Mouse (Mus musculus): ENCODE measurements around the gene Clrn3. TPM values are rescaled to one million over a fixed set of nuclear protein-coding genes. Genes with fewer than 3 reads are reported as not detected.

The Clrn3 gene
- total and polyA plus RNA-seq, 3 experiments: not detected

DNA sequence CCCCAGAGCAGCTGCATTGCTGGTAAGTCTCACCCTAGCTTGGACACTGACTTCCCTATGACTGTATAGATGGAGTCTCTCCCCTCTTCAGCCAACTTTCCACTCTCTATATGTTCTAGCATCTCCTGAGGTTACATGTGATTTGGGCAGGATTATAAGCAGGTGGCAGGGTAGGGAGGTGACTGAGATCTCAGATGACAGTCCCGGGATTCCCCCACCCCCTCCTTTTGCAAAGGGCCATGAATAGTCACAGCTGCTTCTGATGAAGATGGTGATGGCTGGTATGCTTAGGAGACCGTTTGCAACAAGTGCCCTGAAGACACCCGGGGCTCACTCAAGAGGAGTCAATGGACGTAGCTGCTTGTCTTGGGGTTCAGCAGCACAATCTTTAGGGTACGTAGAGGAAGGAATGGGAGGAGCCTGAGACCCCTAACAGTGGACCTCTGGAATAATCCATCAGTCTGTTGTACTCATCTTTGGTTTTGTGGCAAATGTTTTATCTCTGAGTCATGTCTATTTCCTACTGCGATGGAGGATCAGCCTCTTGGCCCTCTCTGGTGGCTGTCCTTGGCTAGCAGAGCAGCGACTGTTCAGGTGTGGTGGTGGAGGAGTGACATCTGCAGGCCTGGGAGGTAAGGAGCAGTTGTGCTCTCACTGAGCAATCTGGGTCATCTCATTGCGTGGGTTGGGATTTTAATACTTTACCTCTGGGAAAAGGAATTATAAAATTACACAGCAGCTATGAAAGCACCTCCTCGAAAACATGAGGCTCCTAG, 38.5 kb downstream of the Clrn3 start:
- Histone ChIP-seq H3K9ac (ENCODE audit: insufficient read depth, low read depth) (no peak overlapping the region), H3K36me3 (replicated peaks in 1 of 2; ENCODE audit: control insufficient read depth in 1 of 2, insufficient read depth in 1 of 2, low read length in 1 of 2) (no peaks in the 10 kb centered on the region), H3K9me3 (replicated peaks; ENCODE audit: low read length) (peaks cover 8% of the 10 kb centered on the region), H3K4me1 (ENCODE audit: control insufficient read depth in 1 of 2, insufficient read depth in 2 of 2) (peaks cover 11 to 37% of the 10 kb centered on the region in 2 experiments), H3K4me3 (replicated peaks in 1 of 3; ENCODE audit: low read depth in 2 of 3, low read length in 2 of 3, poor library complexity in 1 of 3) (no peak overlapping the region), H3K27ac (ENCODE audit: insufficient read depth, low read depth) (no peak overlapping the region; the same call in 1 of the 2 replicates), H3K4me2 (ENCODE audit: insufficient read depth, low read depth, poor library complexity, severe bottlenecking) (peak overlapping the region; percentile 4; the same call in 1 of the 2 replicates), H3K27me3 (replicated peaks) (no peaks in the 10 kb centered on the region), H3K79me2 (replicated peaks; ENCODE audit: control insufficient read depth, extremely low read depth, insufficient read depth, poor library complexity, severe bottlenecking) (no peaks in the 10 kb centered on the region)
- peak; percentile 72 for DNase-seq (ENCODE audit: extremely low read depth)
- in situ Hi-C loops (cut with MboI; ENCODE audit: low pct_ligation_motif_present, low pct_unique_long_range_greater_than_20kb, low sequenced_read_pairs): loop anchor here (5.0 to 25.0 kb wide), 5 partner anchors 88 to 1628 kb away; no protein-coding TSS in a partner anchor
- TF ChIP-seq USF2 (conservative IDR thresholded peaks at IDR 0.05; ENCODE audit: low read depth, low read length): no peak
- TF ChIP-seq JUND (conservative IDR thresholded peaks at IDR 0.05; ENCODE audit: low read depth, low read length): no peak
- no peak for TF ChIP-seq POLR2AphosphoS2 (IDR thresholded peaks at IDR 0.05; ENCODE audit: low read depth, low read length)
- no peak for TF ChIP-seq MXI1 (IDR thresholded peaks at IDR 0.05; ENCODE audit: low read depth, low read length)
- no peak for TF ChIP-seq ZC3H11A (IDR thresholded peaks at IDR 0.05; ENCODE audit: low read depth, low read length)
- TF ChIP-seq TBP (conservative IDR thresholded peaks at IDR 0.05; ENCODE audit: low read depth, low read length): no peak
- TF ChIP-seq NELFE (IDR thresholded peaks at IDR 0.05; ENCODE audit: low read depth, low read length): no peak
- TF ChIP-seq UBTF (IDR thresholded peaks at IDR 0.05; ENCODE audit: low read depth, low read length): no peak
- TF ChIP-seq EP300 (IDR thresholded peaks at IDR 0.05; ENCODE audit: low read length): no peak; the same call in 1 of the 2 replicates
- TF ChIP-seq PAX5 (IDR thresholded peaks at IDR 0.05; ENCODE audit: low read length): no peak
- TF ChIP-seq POLR2A (IDR thresholded peaks at IDR 0.05; ENCODE audit: low read depth, low read length): no peak
- peak; percentile 30 for TF ChIP-seq RAD21 (IDR thresholded peaks at IDR 0.05; ENCODE audit: low read depth, low read length)
- peak; percentile 64 for TF ChIP-seq TCF12 (IDR thresholded peaks at IDR 0.05; ENCODE audit: low read depth, low read length)
- TF ChIP-seq E2F4 (IDR thresholded peaks at IDR 0.05; ENCODE audit: insufficient replicate concordance, low read depth, low read length): no peak
- no peak for TF ChIP-seq MEF2A (IDR thresholded peaks at IDR 0.05; ENCODE audit: borderline replicate concordance, low read depth, low read length)
- TF ChIP-seq KAT2A (IDR thresholded peaks at IDR 0.05; ENCODE audit: insufficient replicate concordance, low read length): no peak
- no peak for TF ChIP-seq ZKSCAN1 (IDR thresholded peaks at IDR 0.05; ENCODE audit: borderline replicate concordance, low read depth, low read length)
- TF ChIP-seq MAX (IDR thresholded peaks at IDR 0.05; ENCODE audit: low read length): 0 out of 2 replicates have a peak, but pooled peaks have one; percentile 16
- no peak for TF ChIP-seq IRF4 (IDR thresholded peaks at IDR 0.05; ENCODE audit: low read depth, low read length)
- no peak for TF ChIP-seq JUN (IDR thresholded peaks at IDR 0.05; ENCODE audit: insufficient read depth, low read depth, low read length)
- TF ChIP-seq MAFK (IDR thresholded peaks at IDR 0.05; ENCODE audit: insufficient replicate concordance, low read length): no peak
- peak; percentile 19 for TF ChIP-seq SMC3 (IDR thresholded peaks at IDR 0.05; ENCODE audit: low read depth, low read length)
- TF ChIP-seq GABPA (IDR thresholded peaks at IDR 0.05; ENCODE audit: insufficient replicate concordance, low read depth, low read length): no peak
- no peak for TF ChIP-seq ZMIZ1 (IDR thresholded peaks at IDR 0.05; ENCODE audit: low read depth, low read length)
- 0 out of 2 replicates have a peak, but pooled peaks have one; percentile 1 for TF ChIP-seq MAZ (IDR thresholded peaks at IDR 0.05; ENCODE audit: low read depth, low read length)
- TF ChIP-seq USF1 (IDR thresholded peaks at IDR 0.05; ENCODE audit: low read depth, low read length): no peak
- no peak for TF ChIP-seq SIN3A (IDR thresholded peaks at IDR 0.05; ENCODE audit: low read length)
- no peak for TF ChIP-seq NRF1 (IDR thresholded peaks at IDR 0.05; ENCODE audit: low read depth, low read length)
- no peak for TF ChIP-seq MYC (IDR thresholded peaks at IDR 0.05; ENCODE audit: low read depth, low read length)
- TF ChIP-seq RCOR1 (conservative IDR thresholded peaks at IDR 0.05; ENCODE audit: low read depth, low read length): no peak
- peak; percentile 56 for TF ChIP-seq BHLHE40 (IDR thresholded peaks at IDR 0.05; ENCODE audit: low read depth, low read length)
- peak in 1 of 2 experiments; percentile 46; a peak in 2 of 4 replicates for TF ChIP-seq CTCF (conservative IDR thresholded peaks at IDR 0.05 in 1 of 2, IDR thresholded peaks at IDR 0.05 in 1 of 2; ENCODE audit: low read depth in 2 of 2, low read length in 2 of 2)
- no peak for TF ChIP-seq CHD1 (IDR thresholded peaks at IDR 0.05; ENCODE audit: low read depth, low read length)
- no peak for TF ChIP-seq ZNF384 (IDR thresholded peaks at IDR 0.05; ENCODE audit: low read depth, low read length)
- TF ChIP-seq ETS1 (conservative IDR thresholded peaks at IDR 0.05; ENCODE audit: low read depth, low read length): peak; percentile 34; the same call in 1 of the 2 replicates
- no peak for TF ChIP-seq HCFC1 (IDR thresholded peaks at IDR 0.05; ENCODE audit: low read depth, low read length)
- no peak for TF ChIP-seq ELF1 (IDR thresholded peaks at IDR 0.05; ENCODE audit: low read depth, low read length)
- 0 out of 2 replicates have a peak, but pooled peaks have one; percentile 12 for TF ChIP-seq CHD2 (IDR thresholded peaks at IDR 0.05; ENCODE audit: low read length)
- dilution Hi-C loops (cut with MboI; ENCODE audit: extremely low pct_ligation_motif_present, extremely low pct_unique_long_range_greater_than_20kb, low sequenced_read_pairs): no loop called here
